Mouse (Mus musculus) right cerebral cortex, postnatal 36 days (tissue): ENCODE measurements around the gene Gm20772.
"Not testable (repeated sequence)": the region's sequence is repeated elsewhere in the genome, so short reads cannot be mapped to it uniquely, and the experiment has no call there.

Experiments
- DNase-seq, 2 experiments: peaks; one replicate each; pipeline ENCODE4 v3.0.0; 2022; ENCODE audit warnings: low spot score in 2 of 2, mixed read lengths in 1 of 2

The Gm20772 gene

GRCm38 (mm10) chrY:17874441-17874840, at the start of gene Gm20772, which contains the start of gene Gm20831:
Gm20772 (plus strand) TSS chrY:17874741.
Gm20831 (plus strand) TSS chrY:17874741.
- not testable (repeated sequence) for DNase-seq

- DNase-seq = not testable (repeated sequence)
Measured at GRCm38 (mm10) chrY:17846166-17846565, 28.4 kb upstream of the Gm20772 start, which contains the start of gene Gm21904. Gm21904 (minus strand) TSS chrY:17846266.
